ENCODE assay signal across 8 mouse cellular contexts in the genomic region with DNA sequence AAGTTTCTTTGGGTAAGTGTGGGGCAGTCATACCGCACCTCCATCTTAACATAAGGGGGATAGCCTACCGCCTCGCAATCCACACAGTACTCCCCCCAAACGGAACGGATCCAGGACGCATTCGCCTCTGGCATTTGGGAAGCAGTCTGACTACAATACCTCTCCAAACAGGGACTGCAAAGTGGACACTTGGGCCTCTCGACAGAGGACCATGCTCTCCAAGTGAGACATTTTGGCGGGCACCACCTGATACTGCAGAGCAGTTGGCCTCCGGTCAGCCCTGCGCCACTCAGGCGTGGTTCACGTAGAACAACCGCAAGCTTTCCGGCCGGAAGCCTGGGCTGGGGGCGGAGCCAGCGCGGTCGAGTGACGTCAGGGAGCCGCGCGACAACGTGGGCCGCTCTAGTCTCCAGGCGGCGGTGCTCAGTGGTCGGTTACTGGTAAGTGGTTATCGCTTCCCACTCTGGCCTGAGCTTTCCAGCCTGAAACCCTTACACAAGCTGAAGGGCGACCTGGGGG. TPM values are rescaled to one million over a fixed set of nuclear protein-coding genes. Genes with fewer than 3 reads are reported as not detected.
DNase-seq lines count a peak whose midpoint lies in the region; ATAC-seq and TF ChIP-seq lines count a peak whose summit lies in the region.

A gene (minus strand): TSS at position 397 of the 519 bp plus-strand sequence.

- no peaks in the 10 kb centered on the region for H3K27me3 ChIP-seq in Patski
- no peaks in the 10 kb centered on the region for H3K27me3 ChIP-seq in hindbrain, embryonic 14.5 days (ENCODE audit: control insufficient read depth, insufficient read depth, low read length)

- peak within 1 kb of the TSS; percentile 83 for H3K27ac ChIP-seq in hindbrain, embryonic 14.5 days

- peak within 1 kb of the TSS; percentile 90 for H3K4me2 ChIP-seq in hindbrain, embryonic 14.5 days (replicated peaks)

- POLR2A ChIA-PET in Patski (lab: Charles Lee): interaction anchor here (0.9 to 1.1 kb wide), 2 partner anchors 21 to 24 kb away, joined by 3 read pairs; no protein-coding TSS in a partner anchor

- peak within 1 kb of the TSS; percentile 63 for H3K4me3 ChIP-seq in hindbrain, embryonic 14.5 days (replicated peaks; ENCODE audit: low read length)

- TF ChIP-seq CTCF in Patski (IDR thresholded peaks at IDR 0.05): no peak

- CTCF ChIA-PET in Patski (lab: Charles Lee): interaction anchor here (1.1 kb wide), 2 partner anchors 19 to 35 kb away, joined by 3 read pairs; no protein-coding TSS in a partner anchor

- ATAC-seq in Patski: peak; percentile 98
- peak; percentile 99 for ATAC-seq in hindbrain, embryonic 14.5 days (ENCODE audit: low FRiP score)

- WGBS in hindbrain, embryonic 14.5 days: 0% methylated on average over 31 of the region's 31 CpGs

- peaks cover 21% of the 10 kb centered on the region for H3K36me3 ChIP-seq in hindbrain, embryonic 14.5 days (replicated peaks; ENCODE audit: control insufficient read depth, insufficient read depth)

- no peaks in the 10 kb centered on the region for H3K9me3 ChIP-seq in hindbrain, embryonic 14.5 days (ENCODE audit: control insufficient read depth, low read length)

- in situ Hi-C loops in Patski (cut with MboI; ENCODE audit: low pct_unique_long_range_greater_than_20kb): no loop called here

- H3K9ac ChIP-seq in hindbrain, embryonic 14.5 days: peak within 1 kb of the TSS; percentile 72

- H3K4me1 ChIP-seq in hindbrain, embryonic 14.5 days (replicated peaks; ENCODE audit: control insufficient read depth, insufficient read depth, low read length): peaks cover 13% of the 10 kb centered on the region; the same call in 1 of the 2 replicates

- peak; percentile 59 for DNase-seq in Patski (ENCODE audit: low read depth, low spot score)
- DNase-seq in cerebellum, postnatal 14 days: peak; percentile 97 to 98
- peak; percentile 84 to 88 for DNase-seq in frontal cortex, postnatal 14 days (ENCODE audit: low spot score in 2 of 2)
- peak; percentile 96 for DNase-seq in hindbrain, embryonic 14.5 days (ENCODE audit: low spot score)
- peak; percentile 89 to 91 for DNase-seq in layer of hippocampus, postnatal 36 days
- DNase-seq in lung, postnatal 36 days: peak; percentile 96
- peak; percentile 95 for DNase-seq in retina, postnatal 1 day
- DNase-seq in urinary bladder, adult 18-20 months (ENCODE audit: low spot score in 2 of 2): peak; percentile 86 to 88

RNA-seq across cellular contexts. Expression of the gene that starts here (rescaled TPM):
- 16.3 TPM for polyA plus RNA-seq in Patski (2021)
- polyA plus RNA-seq in hindbrain, embryonic 14.5 days (2014; fragmentation: Nextera tagmentation; extraction: Ambion mirVana): 35.9 and 39.4 TPM in 2 replicates
- 10 to 100 TPM; 19.7 to 20.8 TPM for total RNA-seq in layer of hippocampus, postnatal 36 days (2021)

Comparison
In these comparisons a context has a peak if more than half of its experiments do, and no peak if none do; other contexts are left out.
1. Peak in every context shown above with its lines: DNase-seq, ATAC-seq, H3K4me3 ChIP-seq and H3K27ac ChIP-seq.